Mouse (Mus musculus) CD4-positive, CD25-positive, alpha-beta regulatory T cell, adult 4 months (primary cell): Measurements from ENCODE around the gene Slc9a7. TPM values are rescaled to one million over a fixed set of nuclear protein-coding genes. Genes with fewer than 3 reads are reported as not detected.

Source experiments
- ATAC-seq: one replicate; pipeline ENCODE4 v1.8.0; 2017
- polyA plus RNA-seq, 2 experiments: library from polyadenylated mRNA; unstranded; fragments of 100-300 nt; shearing (Covaris generic); gene quantifications; one replicate each; pipeline ENCODE4 v1.2.1; 2017

The Slc9a7 gene
- polyA plus RNA-seq, 2 experiments from 2014 or later: 4.7 to 5.7 TPM

- no peak for ATAC-seq
These were observed 162.1 kb downstream of the Slc9a7 start for GRCm38 (mm10) chrX:20129466-20129865.

- ATAC-seq: no peak
These were observed 162.7 kb downstream of the Slc9a7 start for GRCm38 (mm10) chrX:20128951-20129350.

DNA sequence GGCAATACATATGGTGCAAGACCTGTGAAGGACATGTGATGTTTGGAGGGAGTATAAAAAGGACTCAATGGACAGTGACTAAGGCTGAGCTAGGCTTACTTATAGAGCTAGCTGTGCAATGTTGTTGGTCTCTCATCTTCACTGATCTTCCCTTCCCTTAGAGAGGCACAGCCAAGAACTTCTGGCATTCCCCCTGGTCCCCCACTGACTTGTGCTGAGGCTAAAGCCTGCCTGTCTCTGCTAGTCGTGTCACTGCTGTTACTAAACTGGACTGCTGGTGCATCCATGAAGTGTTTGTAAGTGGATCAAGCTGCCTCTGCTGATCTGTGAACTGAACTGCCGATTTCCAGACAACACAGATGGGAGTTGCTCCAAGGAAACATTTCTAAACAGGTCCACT lies 166.1 kb downstream of the Slc9a7 start:
- ATAC-seq: no peak

GRCm38 (mm10) chrX:20117717-20118116 lies 173.9 kb downstream of the Slc9a7 start:
- ATAC-seq: no peak

DNA sequence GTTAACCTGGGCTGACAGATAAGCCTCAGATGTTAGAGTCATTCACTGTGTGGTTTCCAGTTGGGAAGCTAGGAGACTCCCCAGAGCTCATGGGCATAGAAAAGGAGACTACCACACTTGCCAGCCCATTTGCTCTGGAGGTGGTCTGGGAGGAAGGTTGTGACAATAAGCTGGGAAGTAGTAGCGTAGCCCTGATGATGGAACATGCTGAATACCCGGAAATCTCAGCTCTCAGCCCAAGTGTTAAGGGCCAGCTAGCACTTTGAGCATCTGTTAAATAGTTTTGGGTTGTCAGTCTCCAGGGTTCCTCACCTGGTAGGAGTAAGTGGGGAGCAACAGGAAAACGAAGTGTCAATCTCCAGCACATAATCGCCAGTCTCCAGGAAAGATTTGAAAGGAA lies 221.4 kb downstream of the Slc9a7 start:
- no peak for ATAC-seq

- no peak for ATAC-seq
These were observed 225.0 kb downstream of the Slc9a7 start for GRCm38 (mm10) chrX:20066636-20067035.

- ATAC-seq: no peak
These were observed 229.7 kb downstream of the Slc9a7 start for GRCm38 (mm10) chrX:20061764-20062480.

DNA sequence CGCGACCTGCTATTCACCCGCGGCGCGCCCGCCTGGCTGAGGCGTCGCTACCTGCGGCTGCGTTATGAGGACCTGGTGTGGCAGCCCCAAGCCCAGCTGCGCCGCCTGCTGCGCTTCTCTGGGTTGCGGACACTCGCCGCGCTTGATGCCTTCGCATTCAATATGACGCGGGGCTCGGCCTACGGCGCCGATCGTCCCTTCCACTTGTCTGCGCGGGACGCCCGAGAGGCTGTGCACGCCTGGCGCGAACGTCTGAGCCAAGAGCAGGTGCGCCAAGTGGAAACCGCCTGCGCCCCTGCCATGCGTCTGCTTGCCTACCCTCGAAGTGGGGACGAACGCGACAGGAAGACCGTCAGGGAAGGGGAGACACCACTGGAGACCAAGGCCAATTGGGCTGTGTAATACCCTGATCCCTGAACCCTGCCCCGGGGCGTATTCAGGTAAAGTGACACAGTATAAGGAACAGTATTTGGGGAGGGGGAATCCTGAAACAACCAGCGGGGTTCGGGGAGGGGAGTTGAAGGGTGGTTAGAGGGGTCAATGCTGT lies 230.8 kb downstream of the Slc9a7 start:
- no peak for ATAC-seq

DNA sequence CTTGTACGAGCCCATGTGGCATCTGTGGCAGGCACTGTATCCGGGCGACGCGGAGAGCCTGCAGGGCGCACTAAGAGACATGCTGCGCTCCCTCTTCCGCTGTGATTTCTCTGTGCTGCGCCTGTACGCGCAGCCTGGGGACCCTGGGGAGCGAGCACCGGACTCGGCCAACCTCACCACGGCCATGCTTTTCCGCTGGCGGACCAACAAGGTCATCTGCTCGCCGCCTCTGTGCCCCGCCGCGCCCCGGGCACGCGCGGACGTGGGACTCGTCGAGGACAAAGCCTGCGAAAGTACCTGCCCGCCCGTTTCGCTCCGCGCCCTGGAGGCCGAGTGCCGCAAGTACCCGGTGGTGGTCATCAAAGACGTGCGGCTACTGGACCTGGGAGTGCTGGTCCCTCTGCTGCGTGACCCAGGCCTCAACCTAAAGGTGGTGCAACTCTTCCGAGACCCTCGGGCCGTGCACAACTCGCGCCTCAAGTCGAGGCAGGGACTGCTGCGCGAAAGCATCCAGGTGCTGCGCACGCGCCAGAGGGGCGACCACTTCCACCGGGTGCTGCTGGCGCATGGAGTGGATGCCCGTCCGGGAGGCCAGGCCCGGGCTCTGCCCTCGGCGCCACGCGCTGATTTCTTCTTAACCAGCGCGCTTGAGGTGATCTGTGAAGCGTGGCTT lies 231.4 kb downstream of the Slc9a7 start:
- ATAC-seq: no peak

DNA sequence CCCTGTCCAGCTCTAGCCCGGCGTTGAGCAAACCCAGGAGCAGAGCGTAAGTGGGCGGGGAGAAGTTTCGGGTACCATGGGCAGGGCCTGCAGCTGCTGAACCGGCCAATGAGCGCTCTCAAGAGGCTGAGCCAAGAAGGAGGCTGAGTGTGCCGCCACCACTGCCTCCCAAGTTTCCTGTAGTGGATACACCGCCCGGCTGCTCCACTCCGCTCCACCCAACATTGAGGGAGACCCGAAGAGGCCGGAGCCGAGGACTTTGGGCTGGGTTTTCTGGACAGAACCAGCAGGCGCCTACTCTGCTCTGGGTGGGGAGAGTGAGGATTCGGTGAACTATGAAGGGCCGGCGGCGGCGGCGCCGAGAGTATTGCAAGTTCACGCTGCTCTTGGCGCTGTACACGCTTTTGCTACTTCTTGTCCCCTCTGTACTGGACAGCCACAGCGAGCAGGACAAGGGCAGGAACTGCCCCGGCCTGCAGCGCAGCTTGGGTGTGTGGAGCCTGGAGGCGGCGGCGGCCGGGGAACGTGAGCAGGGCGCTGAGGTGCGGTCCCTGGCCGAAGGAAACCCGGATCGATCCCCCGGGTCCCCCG lies 232.1 kb downstream of the Slc9a7 start, which contains the start of gene Chst7:
Gene Chst7, plus strand, starts transcription at position 180 of the 591 bp plus-strand sequence.
- ATAC-seq: no peak

Other genes starting within 250 kb of the Slc9a7 start
- gene Chst7, start 232.2 kb downstream of the Slc9a7 start, polyA plus RNA-seq: under 1 TPM in 1 of 2 experiments, not detected in 1; 0.27 TPM
- 10 to 100 TPM in 1 of 2 experiments, 1 to 10 TPM in 1; 7.6 to 11.0 TPM for gene Rp2, start 72.7 kb upstream of the Slc9a7 start, polyA plus RNA-seq
- gene Jade3, start 133.9 kb upstream of the Slc9a7 start, polyA plus RNA-seq: 1 to 10 TPM; 1.2 to 1.3 TPM